Mouse (Mus musculus) limb, embryonic 10.5 days (tissue): ENCODE data around the gene Utrn. TPM values are rescaled to one million over a fixed set of nuclear protein-coding genes. Genes with fewer than 3 reads are reported as not detected.

Experiments used
- DNase-seq: peaks from one replicate; pipeline ENCODE4 v3.0.0-alpha.2; 2017; ENCODE audit warnings: low spot score
- H3K27ac ChIP-seq: fragments of 300-500 bp; sonication (generic); 2 replicates; pipeline ENCODE4 v1.5.1; 2016; ENCODE audit warnings: mild to moderate bottlenecking
- H3K27me3 ChIP-seq: fragments of 300-500 bp; sonication (generic); 2 replicates; pipeline ENCODE4 v1.6.1; 2016; ENCODE audit warnings: low read depth, mild to moderate bottlenecking; ENCODE audit not compliant: poor library complexity, severe bottlenecking
- H3K36me3 ChIP-seq: fragments of 300-500 bp; sonication (generic); 2 replicates; pipeline ENCODE4 v1.6.1; 2016; ENCODE audit warnings: mild to moderate bottlenecking, moderate library complexity
- H3K4me1 ChIP-seq: fragments of 300-500 bp; sonication (generic); 2 replicates; pipeline ENCODE4 v1.6.1; 2016
- H3K4me3 ChIP-seq: fragments of 300-500 bp; sonication (generic); 2 replicates; pipeline ENCODE4 v1.5.1; 2016; ENCODE audit warnings: mild to moderate bottlenecking, moderate library complexity
- H3K9me3 ChIP-seq: fragments of 300-500 bp; sonication (generic); replicated peaks from 2 replicates; pipeline ENCODE4 v1.6.1; 2016; ENCODE audit warnings: mild to moderate bottlenecking
- WGBS: fragments of 180-500 bp; shearing (Covaris S2); methylation state at CpG from one replicate; pipeline ENCODE4 v1.1.7; 2016; 5-methylcytosine and 5-hydroxymethylcytosine counted together
- polyA plus RNA-seq: library from polyadenylated mRNA; unstranded; fragments of >200 nt; fragmentation: Nextera tagmentation; extraction: Ambion mirVana; gene quantifications from 2 replicates; pipeline ENCODE4 v1.2.1, GENCODE M21; 2016

The Utrn gene
- polyA plus RNA-seq, 1 experiment from 2014 or later = 49.0 TPM

DNA sequence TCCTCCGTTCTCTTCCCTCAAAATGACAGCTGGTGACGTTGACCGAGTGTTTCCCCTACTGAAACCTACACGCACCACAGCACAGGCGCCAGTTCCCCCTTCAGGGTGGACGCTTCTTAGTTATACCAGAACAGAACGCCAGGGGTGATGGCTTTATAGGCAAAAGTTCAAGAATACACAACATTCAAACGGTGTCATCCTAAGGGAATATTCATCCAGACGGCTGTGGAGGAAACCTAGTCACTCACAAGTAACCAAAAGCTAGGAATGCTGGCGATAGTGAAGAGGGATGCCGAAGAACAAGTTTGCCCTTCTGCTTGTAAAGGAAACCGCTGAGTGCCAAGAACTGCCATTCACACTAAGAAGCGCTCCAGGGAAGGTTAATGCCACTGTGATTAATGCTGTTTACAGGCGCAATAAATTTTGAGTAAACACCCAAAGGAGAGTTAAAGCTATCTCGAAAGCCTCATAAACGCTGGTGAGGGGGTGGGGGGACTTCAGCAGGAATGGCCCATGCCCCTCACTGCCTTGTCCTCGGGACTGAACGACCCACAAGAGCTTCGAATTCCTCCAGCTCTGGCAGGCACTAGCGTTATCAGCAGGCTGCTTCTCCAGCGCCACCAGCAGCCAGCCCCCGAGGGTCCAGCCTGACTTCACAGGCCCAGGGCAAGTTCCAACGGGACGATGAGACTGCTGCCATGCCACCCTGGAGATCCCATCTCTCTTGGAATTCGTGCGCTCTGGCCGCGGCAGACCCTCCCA lies 2.0 kb downstream of the Utrn start:
- Histone ChIP-seq H3K36me3 (no peaks in the 10 kb centered on the region), H3K27ac (peak overlapping the region; percentile 99), H3K4me1 (peaks cover 23% of the 10 kb centered on the region), H3K27me3 (0 out of 2 replicates have a peak, but pooled peaks cover 3% of the 10 kb centered on the region), H3K4me3 (peak overlapping the region; percentile 83), H3K9me3 (no peaks in the 10 kb centered on the region)
- WGBS = 2% methylated on average over 28 of the region's 28 CpGs
- DNase-seq = peak; percentile 57

DNA sequence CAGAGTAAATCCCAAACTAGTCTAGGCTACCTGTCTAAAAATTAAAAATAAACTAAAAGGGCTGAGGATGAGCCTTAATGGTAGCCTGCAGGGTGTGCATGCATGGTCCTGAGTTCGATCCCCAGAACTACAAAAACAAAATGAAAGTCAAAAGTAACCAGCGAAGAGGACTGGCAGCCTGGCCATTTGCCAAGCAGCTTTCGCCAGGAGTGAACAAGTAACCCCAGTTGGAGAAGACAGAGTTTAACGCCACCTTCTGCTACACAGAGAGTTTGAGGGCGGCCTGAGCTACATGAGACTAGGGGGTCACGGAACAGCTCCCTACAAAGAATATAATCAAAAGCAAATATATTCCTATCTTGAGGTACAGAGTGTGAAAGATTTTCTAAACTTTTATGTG lies 4.0 kb downstream of the Utrn start:
- peaks cover 11% of the 10 kb centered on the region for H3K36me3 ChIP-seq
- H3K4me3 ChIP-seq = no peak overlapping the region
- H3K9me3 ChIP-seq = no peaks in the 10 kb centered on the region
- 88% methylated on average over 6 of the region's 6 CpGs for WGBS
- no peaks in the 10 kb centered on the region for H3K27me3 ChIP-seq
- no peak for DNase-seq
- H3K27ac ChIP-seq = no peak overlapping the region
- peaks cover 23% of the 10 kb centered on the region for H3K4me1 ChIP-seq

DNA sequence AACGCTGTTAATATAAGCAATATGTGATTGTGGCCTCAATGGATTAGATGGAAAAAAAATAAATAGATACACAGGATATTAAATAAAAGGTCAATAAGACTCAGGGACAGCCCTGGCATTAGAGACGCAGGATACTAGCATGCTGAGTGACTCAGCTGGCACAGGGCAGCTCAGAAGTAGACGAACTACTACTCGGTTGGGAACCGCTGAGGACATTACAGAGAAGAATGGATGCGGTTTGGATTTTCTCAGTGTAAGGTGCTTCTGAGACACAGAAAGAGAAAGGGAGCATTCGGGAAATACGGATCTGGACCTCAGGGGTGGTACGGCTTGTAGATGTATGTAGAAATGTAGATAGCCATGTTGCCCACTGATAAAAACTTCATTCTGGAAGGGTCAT lies 5.6 kb downstream of the Utrn start:
- H3K4me3 ChIP-seq = no peak overlapping the region
- WGBS = 95% methylated on average over 9 of the region's 9 CpGs
- H3K27me3 ChIP-seq = no peaks in the 10 kb centered on the region
- peaks cover 16% of the 10 kb centered on the region for H3K4me1 ChIP-seq
- no peak overlapping the region for H3K27ac ChIP-seq
- no peaks in the 10 kb centered on the region for H3K9me3 ChIP-seq
- peaks cover 14% of the 10 kb centered on the region for H3K36me3 ChIP-seq
- no peak for DNase-seq

DNA sequence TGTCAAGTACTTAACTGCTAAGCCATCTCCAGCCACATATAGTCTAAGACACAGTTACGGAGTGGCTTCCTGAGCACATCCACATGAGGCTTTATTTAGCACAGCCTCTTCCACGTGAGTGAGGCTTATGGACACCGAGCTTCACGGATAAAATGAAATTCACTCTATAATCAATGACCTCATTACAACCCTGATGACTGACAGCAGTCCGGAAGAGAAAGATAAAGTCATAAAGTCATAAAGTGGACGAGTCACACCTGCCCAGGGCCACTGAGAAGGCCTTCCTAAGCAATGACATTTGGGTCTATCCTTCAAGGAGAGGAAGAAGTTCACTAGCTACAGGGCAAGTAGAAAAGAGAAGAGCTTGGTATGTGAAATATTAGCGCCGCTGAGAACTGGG lies 7.1 kb downstream of the Utrn start:
- H3K27me3 ChIP-seq = no peaks in the 10 kb centered on the region
- H3K9me3 ChIP-seq = no peaks in the 10 kb centered on the region
- WGBS = 80% methylated on average over 8 of the region's 8 CpGs
- peaks cover 14% of the 10 kb centered on the region for H3K36me3 ChIP-seq
- H3K4me1 ChIP-seq = peaks cover 6% of the 10 kb centered on the region
- H3K4me3 ChIP-seq = no peak overlapping the region
- no peak for DNase-seq
- H3K27ac ChIP-seq = no peak overlapping the region

DNA sequence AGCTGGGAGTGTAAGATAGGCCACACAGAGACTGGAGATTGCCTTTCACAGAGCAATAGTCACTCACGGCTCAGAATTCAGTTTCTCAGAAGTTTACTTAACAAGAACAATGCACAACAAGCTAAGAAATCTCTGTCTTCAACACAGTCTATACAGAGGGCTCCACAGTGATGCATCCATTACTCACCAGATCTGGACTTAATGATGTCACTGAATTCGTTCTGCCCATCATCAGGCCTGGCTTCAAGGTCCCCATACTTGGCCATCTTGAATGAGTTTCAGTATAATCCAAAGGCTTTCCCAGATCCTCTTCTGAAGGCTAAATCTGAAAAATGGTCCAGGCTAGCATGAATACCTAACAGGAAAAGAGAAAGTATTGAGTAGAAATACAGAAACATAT lies 7.8 kb downstream of the Utrn start:
- Histone ChIP-seq H3K27me3 (no peaks in the 10 kb centered on the region), H3K27ac (no peak overlapping the region), H3K36me3 (peaks cover 14% of the 10 kb centered on the region), H3K9me3 (no peaks in the 10 kb centered on the region), H3K4me1 (no peaks in the 10 kb centered on the region), H3K4me3 (no peak overlapping the region)
- WGBS = 79% methylated on average over 2 of the region's 2 CpGs
- DNase-seq = no peak

DNA sequence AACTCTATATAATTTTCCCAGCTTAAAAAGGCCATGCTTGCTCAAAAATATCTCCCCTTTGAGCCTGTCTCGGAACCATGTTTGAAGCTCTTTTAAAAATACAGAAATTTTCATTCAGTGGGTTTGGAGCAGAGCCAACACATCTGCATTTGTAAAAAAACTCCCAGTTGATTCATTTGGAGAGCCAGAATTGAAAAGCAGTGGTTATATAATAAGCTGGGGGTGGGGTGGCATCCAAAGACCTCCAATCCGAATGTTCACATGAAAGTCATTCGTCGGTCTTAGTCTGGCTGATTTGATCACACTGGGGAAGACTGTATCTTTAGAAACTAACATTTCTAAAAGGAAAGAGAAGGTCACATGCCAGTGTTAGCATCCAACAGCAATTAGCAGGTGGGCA lies 8.4 kb downstream of the Utrn start:
- no peaks in the 10 kb centered on the region for H3K4me1 ChIP-seq
- no peak for DNase-seq
- no peak overlapping the region for H3K27ac ChIP-seq
- WGBS = 93% methylated on average over 4 of the region's 4 CpGs
- H3K27me3 ChIP-seq = no peaks in the 10 kb centered on the region
- H3K9me3 ChIP-seq = no peaks in the 10 kb centered on the region
- no peak overlapping the region for H3K4me3 ChIP-seq
- H3K36me3 ChIP-seq = peaks cover 14% of the 10 kb centered on the region

DNA sequence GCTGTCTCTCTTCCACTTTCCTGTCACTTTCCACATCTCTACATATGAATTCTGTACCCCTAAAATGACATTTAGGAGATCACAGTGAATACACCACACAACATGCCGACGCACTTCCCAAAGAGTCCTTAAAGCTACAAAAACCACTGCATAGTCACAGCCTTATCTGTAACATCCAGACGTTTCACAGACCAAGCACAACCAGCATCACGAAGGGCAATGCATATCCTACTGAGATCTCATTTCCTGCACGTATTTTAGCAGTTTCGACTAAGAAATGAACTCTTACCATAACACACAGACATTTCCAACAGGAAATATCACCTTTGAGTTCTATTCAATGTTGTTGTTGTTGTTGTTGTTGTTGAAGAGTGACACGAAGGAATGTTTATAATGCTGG lies 8.8 kb downstream of the Utrn start:
- H3K4me1 ChIP-seq = no peaks in the 10 kb centered on the region
- no peaks in the 10 kb centered on the region for H3K9me3 ChIP-seq
- DNase-seq = no peak
- no peaks in the 10 kb centered on the region for H3K27me3 ChIP-seq
- peaks cover 14% of the 10 kb centered on the region for H3K36me3 ChIP-seq
- WGBS = 86% methylated on average over 7 of the region's 7 CpGs
- no peak overlapping the region for H3K4me3 ChIP-seq
- no peak overlapping the region for H3K27ac ChIP-seq

DNA sequence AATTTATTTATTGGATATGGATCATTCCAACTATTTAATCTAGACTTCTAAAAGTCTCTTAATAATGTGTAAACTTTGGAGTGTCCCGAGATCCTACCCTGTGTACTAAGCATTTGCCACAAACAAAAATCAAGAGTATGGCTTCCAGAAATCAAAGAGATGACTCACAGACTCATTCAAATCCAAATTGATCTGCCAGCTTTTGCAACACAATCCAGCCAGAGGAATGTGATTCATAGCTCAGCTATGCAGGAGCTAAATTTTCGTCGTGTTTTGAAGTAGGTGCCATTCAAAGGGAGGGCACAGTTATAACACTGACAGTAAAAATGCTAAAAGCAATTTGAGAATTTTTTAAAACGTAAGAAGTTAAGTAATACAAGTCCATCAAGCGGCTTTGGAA lies 11.1 kb downstream of the Utrn start:
- no peaks in the 10 kb centered on the region for H3K9me3 ChIP-seq
- WGBS = 88% methylated on average over 5 of the region's 5 CpGs

DNA sequence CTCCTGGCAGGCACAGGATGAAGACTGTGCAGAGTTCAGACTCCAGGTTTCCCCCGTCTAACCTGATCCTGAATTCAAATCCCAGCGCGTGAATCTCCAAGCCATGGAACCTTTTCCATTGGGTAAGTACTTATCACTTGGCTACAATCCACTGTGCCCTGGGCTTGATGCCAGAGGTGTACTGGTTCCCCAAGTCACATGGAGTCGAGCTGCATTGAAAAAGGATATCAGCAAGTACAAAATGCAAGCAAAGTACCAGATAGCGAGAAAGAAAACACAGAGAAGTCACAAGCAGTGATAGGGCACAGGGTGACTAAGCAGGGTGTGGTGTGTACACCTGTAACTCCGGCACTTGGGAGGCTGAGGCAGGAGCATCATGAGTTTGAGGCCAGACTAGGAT lies 14.9 kb downstream of the Utrn start:
- Histone ChIP-seq H3K27ac (no peak overlapping the region), H3K27me3 (no peaks in the 10 kb centered on the region), H3K9me3 (no peaks in the 10 kb centered on the region), H3K4me1 (no peaks in the 10 kb centered on the region), H3K36me3 (no peaks in the 10 kb centered on the region; the same call in 1 of the 2 replicates), H3K4me3 (no peak overlapping the region)
- DNase-seq = no peak
- WGBS = 94% methylated on average over 6 of the region's 6 CpGs

More for the DNA sequence above, 11.1 kb downstream of the Utrn start:
- Histone ChIP-seq H3K36me3 (peaks cover 14% of the 10 kb centered on the region), H3K27me3 (no peaks in the 10 kb centered on the region), H3K27ac (no peak overlapping the region), H3K4me1 (no peaks in the 10 kb centered on the region), H3K4me3 (no peak overlapping the region)
- no peak for DNase-seq

DNA sequence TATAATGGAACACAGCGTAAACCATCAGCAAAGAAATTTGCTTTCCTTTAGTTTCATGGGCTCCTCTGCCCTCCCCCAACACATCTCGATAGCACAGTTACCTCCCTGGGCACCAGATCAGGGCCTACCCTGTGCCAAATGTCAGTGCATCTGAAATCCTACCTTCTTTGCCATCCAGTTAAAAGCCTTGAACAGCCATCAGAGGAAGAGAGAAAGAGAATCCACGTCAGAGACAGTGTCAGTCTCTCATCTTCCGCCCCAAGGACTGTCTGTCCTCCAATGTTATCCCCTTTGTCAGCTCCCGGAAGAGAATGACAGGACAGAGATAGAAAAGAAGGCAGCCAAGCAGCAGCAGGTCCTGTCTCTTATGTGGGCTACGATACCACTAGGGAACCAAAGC lies 15.4 kb downstream of the Utrn start:
- H3K4me1 ChIP-seq = peaks cover 1% of the 10 kb centered on the region; the same call in 1 of the 2 replicates
- no peak for DNase-seq
- H3K4me3 ChIP-seq = no peak overlapping the region
- 78% methylated on average over 6 of the region's 6 CpGs for WGBS
- H3K36me3 ChIP-seq = no peaks in the 10 kb centered on the region
- no peaks in the 10 kb centered on the region for H3K9me3 ChIP-seq
- no peak overlapping the region for H3K27ac ChIP-seq
- no peaks in the 10 kb centered on the region for H3K27me3 ChIP-seq

DNA sequence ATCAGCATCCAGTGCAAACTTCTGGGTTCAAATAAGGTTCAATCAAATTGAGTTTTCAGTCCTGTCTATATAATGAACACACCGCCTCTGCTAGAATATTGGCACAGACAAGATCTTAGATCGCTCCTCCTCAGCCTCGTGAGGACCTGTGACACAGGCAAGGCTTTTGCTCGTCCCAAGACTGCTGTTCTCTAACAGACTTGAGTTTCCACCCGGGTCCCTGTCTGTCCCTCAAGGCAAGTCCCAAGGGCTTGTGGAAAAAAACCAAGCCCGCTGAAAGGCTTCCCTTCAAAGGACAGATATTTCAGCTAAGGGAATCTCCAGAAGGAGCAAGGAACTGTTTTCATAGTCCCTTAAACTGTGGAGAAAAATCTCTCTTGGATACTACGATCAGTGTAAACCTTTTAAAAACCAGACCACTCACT lies 16.0 kb downstream of the Utrn start:
- Histone ChIP-seq H3K27ac (no peak overlapping the region), H3K4me1 (peaks cover 7% of the 10 kb centered on the region; the same call in 1 of the 2 replicates), H3K27me3 (no peaks in the 10 kb centered on the region), H3K9me3 (no peaks in the 10 kb centered on the region), H3K4me3 (no peak overlapping the region), H3K36me3 (no peaks in the 10 kb centered on the region)
- 80% methylated on average over 7 of the region's 7 CpGs for WGBS
- DNase-seq = no peak

DNA sequence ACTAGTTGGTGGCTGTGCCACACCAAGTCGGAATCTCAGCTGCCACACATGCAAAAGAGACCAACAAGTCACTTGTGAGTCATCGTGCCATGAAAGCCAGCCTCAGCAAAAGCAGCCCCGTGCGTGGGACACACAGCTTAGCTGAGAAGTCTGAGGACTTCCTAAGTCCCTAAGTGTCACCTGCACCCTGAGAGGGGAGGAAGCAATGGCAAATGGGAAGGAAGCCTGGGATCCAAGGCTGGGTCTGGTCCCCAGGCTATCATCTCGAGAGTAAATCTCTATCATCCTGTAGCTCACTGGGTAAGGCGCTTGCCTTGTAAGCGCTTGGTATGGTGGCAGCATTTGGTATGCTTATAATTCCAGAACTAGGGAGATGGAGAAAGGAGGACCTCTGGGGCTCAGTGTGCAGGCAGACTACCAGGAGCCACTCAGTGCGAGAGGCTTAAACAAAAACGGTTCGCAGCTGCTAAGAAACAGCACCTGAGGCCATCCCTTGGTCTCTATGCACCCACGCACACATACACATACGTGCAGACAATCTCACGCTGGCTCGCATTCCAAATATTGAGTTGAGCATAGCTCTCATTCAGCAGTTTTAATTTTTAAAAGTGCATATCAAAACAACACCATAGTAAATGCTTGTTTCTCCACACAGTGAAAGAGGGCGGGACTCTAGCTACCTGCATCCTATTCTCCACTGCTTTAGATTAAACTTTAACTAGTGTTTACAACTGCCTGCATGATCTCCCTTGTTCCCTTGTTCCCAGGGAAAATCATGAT lies 16.6 kb downstream of the Utrn start:
- no peak overlapping the region for H3K4me3 ChIP-seq
- no peak overlapping the region for H3K27ac ChIP-seq
- peaks cover 8% of the 10 kb centered on the region; the same call in 1 of the 2 replicates for H3K4me1 ChIP-seq
- no peaks in the 10 kb centered on the region for H3K9me3 ChIP-seq
- WGBS = 92% methylated on average over 15 of the region's 15 CpGs
- H3K36me3 ChIP-seq = peaks cover 4% of the 10 kb centered on the region; the same call in 1 of the 2 replicates
- no peaks in the 10 kb centered on the region for H3K27me3 ChIP-seq
- no peak for DNase-seq

DNA sequence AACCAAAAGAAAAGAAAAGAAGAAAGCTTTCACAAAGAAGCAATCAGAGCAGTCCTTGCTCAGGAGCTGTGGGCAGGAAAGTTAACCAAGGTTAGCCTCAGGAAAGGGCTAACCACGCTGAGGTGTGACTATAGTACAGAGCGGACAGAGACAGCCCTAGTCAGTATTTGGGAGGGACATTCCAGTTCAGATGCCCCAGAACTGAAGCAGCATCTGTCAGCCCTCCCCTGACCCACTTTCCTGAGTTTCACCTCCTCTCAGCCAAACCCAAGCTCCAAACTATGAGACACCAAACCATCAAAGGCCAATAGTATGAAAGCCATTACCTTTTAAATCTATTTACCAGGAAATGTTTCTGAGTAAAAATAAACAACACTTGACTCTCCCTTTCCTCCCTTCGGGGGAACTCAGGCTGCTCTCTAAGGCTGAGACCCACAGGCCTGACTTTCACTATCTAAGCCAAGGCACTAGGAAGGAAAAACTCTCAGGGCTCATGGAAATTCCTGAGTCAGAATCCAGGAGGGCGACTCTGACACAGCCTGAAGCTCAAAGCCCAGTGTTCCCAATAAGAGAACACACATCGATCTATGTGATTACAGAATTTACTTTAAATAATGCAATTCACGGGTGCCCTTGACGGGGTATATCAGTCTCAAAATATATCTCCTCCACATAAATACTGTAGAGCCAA lies 18.2 kb downstream of the Utrn start:
- WGBS = 85% methylated on average over 7 of the region's 7 CpGs

More for the DNA sequence above, 18.2 kb downstream of the Utrn start:
- Histone ChIP-seq H3K4me1 (peaks cover 8% of the 10 kb centered on the region; the same call in 1 of the 2 replicates), H3K27me3 (no peaks in the 10 kb centered on the region), H3K9me3 (no peaks in the 10 kb centered on the region), H3K4me3 (no peak overlapping the region), H3K27ac (no peak overlapping the region), H3K36me3 (peaks cover 12% of the 10 kb centered on the region)
- no peak for DNase-seq
